Mouse (Mus musculus): ENCODE data around the gene Spaca4. TPM values are rescaled to one million over a fixed set of nuclear protein-coding genes. Genes with fewer than 3 reads are reported as not detected.

Spaca4 gene
- total RNA-seq, 1 experiment = 0.76 TPM

DNA sequence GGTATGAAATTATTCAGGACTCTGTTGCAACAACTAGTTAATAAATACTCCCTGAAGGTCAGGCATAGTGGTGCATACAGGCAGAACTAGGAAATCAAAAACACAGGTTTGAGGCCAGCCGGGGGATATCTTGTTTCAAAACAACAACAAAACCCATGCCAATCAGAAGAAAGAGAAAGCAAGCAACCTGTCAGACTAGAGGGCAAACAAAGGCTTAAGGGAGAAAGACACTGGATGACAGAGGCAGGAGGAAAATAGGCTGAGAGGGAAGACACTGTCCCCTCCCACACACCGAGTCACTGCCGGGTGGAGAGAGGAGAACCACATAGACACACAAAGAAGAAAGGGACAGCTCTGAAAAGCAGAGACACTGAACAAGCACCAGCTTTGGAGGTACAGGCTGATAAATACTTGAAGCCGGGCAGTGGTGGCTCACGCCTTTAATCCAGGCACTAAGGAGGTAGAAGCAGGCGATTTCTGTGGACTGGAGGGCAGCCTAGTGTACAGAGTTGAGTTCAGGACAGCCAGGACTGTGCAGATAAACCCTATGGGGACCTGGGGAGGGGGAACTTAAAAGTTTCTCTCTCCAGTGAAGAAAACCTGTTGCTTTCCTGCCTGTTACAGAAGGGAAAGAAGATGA lies 11.6 kb downstream of the Spaca4 start:
- H3K4me1 ChIP-seq (ENCODE audit: control insufficient read depth in 2 of 2, insufficient read depth in 2 of 2, low read length in 2 of 2, poor library complexity in 1 of 2) = peaks cover 0 to 25% of the 10 kb centered on the region in 2 experiments; a peak in 2 of 4 replicates
- H3K27ac ChIP-seq (ENCODE audit: insufficient read depth, low read depth, low read length, poor library complexity, severe bottlenecking) = no peak overlapping the region
- in situ Hi-C loops (cut with MboI; ENCODE audit: low sequenced_read_pairs in 2 of 2, unreplicated experiment in 2 of 2) = no loop called here
- H3K9ac ChIP-seq (ENCODE audit: insufficient read depth, low read depth, low read length, poor library complexity, severe bottlenecking) = no peak overlapping the region; the same call in 1 of the 2 replicates
- H3K4me3 ChIP-seq (ENCODE audit: insufficient read depth in 1 of 2, low read depth in 1 of 2, low read length in 2 of 2, poor library complexity in 1 of 2, severe bottlenecking in 1 of 2) = peak overlapping the region in 1 of 2 experiments; percentile 76; a peak in 1 of 4 replicates
- no peak for DNase-seq (ENCODE audit: low read depth, low spot score)
- no peaks in the 10 kb centered on the region for H3K9me3 ChIP-seq (ENCODE audit: control insufficient read depth, insufficient read depth, low read depth, low read length)
- peaks cover 37% of the 10 kb centered on the region for H3K36me3 ChIP-seq (ENCODE audit: control insufficient read depth, insufficient read depth, low read length, poor library complexity, severe bottlenecking)
- TF ChIP-seq CHD2 (IDR thresholded peaks at IDR 0.05; ENCODE audit: low read depth, low read length) (no peak), ZC3H11A (IDR thresholded peaks at IDR 0.05; ENCODE audit: borderline replicate concordance, low read depth, low read length) (no peak), MAFK (IDR thresholded peaks at IDR 0.05; ENCODE audit: insufficient read depth, low read depth, low read length) (no peak), ZNF384 (IDR thresholded peaks at IDR 0.05; ENCODE audit: low read depth, low read length) (no peak), HCFC1 (IDR thresholded peaks at IDR 0.05; ENCODE audit: borderline replicate concordance, insufficient read depth, low read length) (no peak)

DNA sequence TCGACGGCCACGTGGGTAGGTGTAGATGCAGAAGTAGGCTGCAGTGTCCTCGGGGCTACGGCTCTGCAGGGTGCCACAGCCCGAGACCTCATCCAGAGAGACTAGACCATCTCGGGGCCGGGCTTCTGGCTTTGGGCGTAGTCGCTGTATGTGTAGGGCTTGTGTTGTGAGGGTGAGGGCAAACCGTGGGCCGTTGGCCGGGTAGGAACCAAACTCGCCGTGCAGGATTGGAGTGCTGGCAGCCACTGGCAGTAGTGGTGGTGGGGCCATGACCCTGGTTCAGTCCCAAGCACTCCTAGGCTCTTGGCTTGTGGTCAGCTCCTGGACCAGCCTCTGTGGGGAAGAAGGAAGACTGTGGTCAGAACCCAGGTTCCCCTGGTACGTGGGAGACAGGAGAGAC lies 12.2 kb downstream of the Spaca4 start:
- H3K36me3 ChIP-seq (ENCODE audit: control insufficient read depth, insufficient read depth, low read length, poor library complexity, severe bottlenecking) = peaks cover 31% of the 10 kb centered on the region
- no peak for TF ChIP-seq CHD2 (IDR thresholded peaks at IDR 0.05; ENCODE audit: low read depth, low read length)
- TF ChIP-seq MAFK (IDR thresholded peaks at IDR 0.05; ENCODE audit: insufficient read depth, low read depth, low read length) = no peak
- no peak for TF ChIP-seq HCFC1 (IDR thresholded peaks at IDR 0.05; ENCODE audit: borderline replicate concordance, insufficient read depth, low read length)
- no peak for TF ChIP-seq ZC3H11A (IDR thresholded peaks at IDR 0.05; ENCODE audit: borderline replicate concordance, low read depth, low read length)
- no peak for TF ChIP-seq ZNF384 (IDR thresholded peaks at IDR 0.05; ENCODE audit: low read depth, low read length)
- H3K4me1 ChIP-seq (ENCODE audit: control insufficient read depth in 2 of 2, insufficient read depth in 2 of 2, low read length in 2 of 2, poor library complexity in 1 of 2) = peaks cover 0 to 28% of the 10 kb centered on the region in 2 experiments; a peak in 2 of 4 replicates
- in situ Hi-C loops (cut with MboI; ENCODE audit: low sequenced_read_pairs in 2 of 2, unreplicated experiment in 2 of 2) = no loop called here
- H3K9me3 ChIP-seq (ENCODE audit: control insufficient read depth, insufficient read depth, low read depth, low read length) = no peaks in the 10 kb centered on the region
- DNase-seq (ENCODE audit: low read depth, low spot score) = no peak
- no peak overlapping the region for H3K27ac ChIP-seq (ENCODE audit: insufficient read depth, low read depth, low read length, poor library complexity, severe bottlenecking)
- H3K9ac ChIP-seq (ENCODE audit: insufficient read depth, low read depth, low read length, poor library complexity, severe bottlenecking) = no peak overlapping the region
- no peak overlapping the region for H3K4me3 ChIP-seq (ENCODE audit: insufficient read depth in 1 of 2, low read depth in 1 of 2, low read length in 2 of 2, poor library complexity in 1 of 2, severe bottlenecking in 1 of 2)

DNA sequence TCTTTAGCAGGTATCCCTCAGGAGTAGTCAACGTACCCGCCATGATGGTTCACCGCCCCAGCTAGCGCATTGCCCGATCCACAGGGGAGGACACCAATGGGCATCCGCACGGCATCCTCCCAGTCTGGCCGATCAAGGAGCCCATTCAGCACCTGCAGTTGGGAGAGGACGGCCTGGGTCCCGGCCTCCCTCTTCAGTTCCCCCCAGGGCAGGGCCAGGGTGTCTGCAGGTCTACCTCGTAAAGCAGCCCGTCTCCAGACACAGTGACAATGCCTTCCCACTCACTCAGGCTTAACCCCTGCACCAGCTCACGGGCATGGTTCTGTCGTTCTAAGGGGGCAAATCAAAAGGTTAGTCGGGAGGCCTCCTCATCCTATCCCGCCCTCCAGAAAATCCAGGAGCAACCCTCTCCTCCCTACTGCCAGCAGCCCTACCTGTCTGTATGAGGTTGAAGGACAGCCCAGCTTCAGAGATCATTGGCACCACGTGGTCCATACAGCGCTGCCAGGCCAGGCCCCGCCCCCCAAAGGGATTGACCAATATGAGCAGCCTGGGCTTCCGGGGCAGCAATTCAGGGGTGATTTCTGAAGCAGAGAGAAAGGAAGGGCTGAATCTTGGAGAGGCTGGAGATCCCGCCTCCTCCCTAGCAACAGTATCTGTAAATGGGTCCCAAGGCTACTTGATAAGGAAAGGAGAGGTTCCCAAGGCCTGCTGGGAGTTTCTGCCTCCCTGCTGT lies 13.4 kb downstream of the Spaca4 start:
- DNase-seq (ENCODE audit: low read depth, low spot score) = no peak
- H3K9ac ChIP-seq (ENCODE audit: insufficient read depth, low read depth, low read length, poor library complexity, severe bottlenecking) = no peak overlapping the region
- H3K27ac ChIP-seq (ENCODE audit: insufficient read depth, low read depth, low read length, poor library complexity, severe bottlenecking) = no peak overlapping the region
- H3K9me3 ChIP-seq (ENCODE audit: control insufficient read depth, insufficient read depth, low read depth, low read length) = no peaks in the 10 kb centered on the region
- peaks cover 29% of the 10 kb centered on the region for H3K36me3 ChIP-seq (ENCODE audit: control insufficient read depth, insufficient read depth, low read length, poor library complexity, severe bottlenecking)
- no peak overlapping the region for H3K4me3 ChIP-seq (ENCODE audit: insufficient read depth in 1 of 2, low read depth in 1 of 2, low read length in 2 of 2, poor library complexity in 1 of 2, severe bottlenecking in 1 of 2)
- peaks cover 5 to 34% of the 10 kb centered on the region in 2 experiments; a peak in 3 of 4 replicates for H3K4me1 ChIP-seq (ENCODE audit: control insufficient read depth in 2 of 2, insufficient read depth in 2 of 2, low read length in 2 of 2, poor library complexity in 1 of 2)
- no peak for TF ChIP-seq ZC3H11A (IDR thresholded peaks at IDR 0.05; ENCODE audit: borderline replicate concordance, low read depth, low read length)
- no peak for TF ChIP-seq ZNF384 (IDR thresholded peaks at IDR 0.05; ENCODE audit: low read depth, low read length)
- TF ChIP-seq MAFK (IDR thresholded peaks at IDR 0.05; ENCODE audit: insufficient read depth, low read depth, low read length) = no peak
- no peak for TF ChIP-seq CHD2 (IDR thresholded peaks at IDR 0.05; ENCODE audit: low read depth, low read length)
- TF ChIP-seq HCFC1 (IDR thresholded peaks at IDR 0.05; ENCODE audit: borderline replicate concordance, insufficient read depth, low read length) = no peak
- in situ Hi-C loops (cut with MboI; ENCODE audit: low sequenced_read_pairs in 2 of 2, unreplicated experiment in 2 of 2) = no loop called here

DNA sequence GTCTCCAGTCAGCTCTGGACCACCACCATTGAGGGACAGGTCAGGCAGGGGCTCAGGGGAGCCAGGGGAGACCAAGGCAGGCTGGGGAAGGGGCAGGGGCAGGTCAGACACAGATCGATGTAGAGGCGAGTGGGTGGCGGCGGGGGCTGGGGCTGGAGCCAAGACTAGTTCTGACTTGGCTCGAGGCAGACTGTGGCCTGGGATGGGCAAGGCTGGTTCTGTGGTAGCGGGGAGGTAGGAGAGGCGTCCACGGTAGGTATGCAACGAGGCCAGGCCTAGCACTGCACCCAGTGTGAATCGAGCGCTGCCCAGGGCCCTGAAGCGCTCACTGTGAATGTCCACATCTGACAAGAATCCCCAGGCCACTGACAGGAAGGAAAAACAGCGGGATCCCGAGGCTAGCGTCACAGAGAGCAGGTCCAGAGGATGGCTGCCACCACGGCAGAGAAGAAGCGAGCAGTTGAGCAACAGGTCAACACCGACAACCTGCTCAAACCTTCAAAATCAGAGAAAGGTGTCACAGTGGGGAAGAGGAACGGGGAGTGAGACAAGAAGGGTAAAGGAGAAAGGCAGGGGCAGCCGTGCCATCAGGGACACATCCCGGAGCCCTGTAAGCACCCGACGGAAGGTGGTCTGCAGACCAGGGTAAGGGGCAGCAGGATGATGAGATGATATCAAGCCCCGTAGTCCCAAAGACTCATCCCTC lies 14.1 kb downstream of the Spaca4 start:
- peaks cover 29% of the 10 kb centered on the region for H3K36me3 ChIP-seq (ENCODE audit: control insufficient read depth, insufficient read depth, low read length, poor library complexity, severe bottlenecking)
- no peak for TF ChIP-seq ZC3H11A (IDR thresholded peaks at IDR 0.05; ENCODE audit: borderline replicate concordance, low read depth, low read length)
- TF ChIP-seq CHD2 (IDR thresholded peaks at IDR 0.05; ENCODE audit: low read depth, low read length) = no peak
- no peak for TF ChIP-seq HCFC1 (IDR thresholded peaks at IDR 0.05; ENCODE audit: borderline replicate concordance, insufficient read depth, low read length)
- TF ChIP-seq MAFK (IDR thresholded peaks at IDR 0.05; ENCODE audit: insufficient read depth, low read depth, low read length) = no peak
- TF ChIP-seq ZNF384 (IDR thresholded peaks at IDR 0.05; ENCODE audit: low read depth, low read length) = no peak
- no peaks in the 10 kb centered on the region for H3K9me3 ChIP-seq (ENCODE audit: control insufficient read depth, insufficient read depth, low read depth, low read length)
- in situ Hi-C loops (cut with MboI; ENCODE audit: low sequenced_read_pairs in 2 of 2, unreplicated experiment in 2 of 2) = no loop called here
- H3K27ac ChIP-seq (ENCODE audit: insufficient read depth, low read depth, low read length, poor library complexity, severe bottlenecking) = no peak overlapping the region
- no peak for DNase-seq (ENCODE audit: low read depth, low spot score)
- 0 out of 2 replicates have a peak overlapping the region, but pooled peaks have one; percentile 4 for H3K9ac ChIP-seq (ENCODE audit: insufficient read depth, low read depth, low read length, poor library complexity, severe bottlenecking)
- H3K4me3 ChIP-seq (ENCODE audit: insufficient read depth in 1 of 2, low read depth in 1 of 2, low read length in 2 of 2, poor library complexity in 1 of 2, severe bottlenecking in 1 of 2) = no peak overlapping the region
- peaks cover 5 to 35% of the 10 kb centered on the region in 2 experiments; a peak in 3 of 4 replicates for H3K4me1 ChIP-seq (ENCODE audit: control insufficient read depth in 2 of 2, insufficient read depth in 2 of 2, low read length in 2 of 2, poor library complexity in 1 of 2)

Measured in ES-E14 (cell line).